Mouse (Mus musculus) C2C12 (cell line): ENCODE data around the gene Tmem30c.

Source experiments
- CTCF ChIP-seq: IDR thresholded peaks from one replicate; pipeline ENCODE4 v1.5.1; 2011; ENCODE audit not compliant: control insufficient read depth, insufficient read depth, insufficient read length
- MYOG ChIP-seq: IDR thresholded peaks from one replicate; pipeline ENCODE4 v1.6.1; 2011; ENCODE audit not compliant: control insufficient read depth, insufficient read length; ENCODE audit errors: extremely low read depth
- USF1 ChIP-seq: IDR thresholded peaks from one replicate; pipeline ENCODE4 v1.6.1; 2011; ENCODE audit warnings: low read depth, mild to moderate bottlenecking, control low read depth, moderate library complexity

DNA sequence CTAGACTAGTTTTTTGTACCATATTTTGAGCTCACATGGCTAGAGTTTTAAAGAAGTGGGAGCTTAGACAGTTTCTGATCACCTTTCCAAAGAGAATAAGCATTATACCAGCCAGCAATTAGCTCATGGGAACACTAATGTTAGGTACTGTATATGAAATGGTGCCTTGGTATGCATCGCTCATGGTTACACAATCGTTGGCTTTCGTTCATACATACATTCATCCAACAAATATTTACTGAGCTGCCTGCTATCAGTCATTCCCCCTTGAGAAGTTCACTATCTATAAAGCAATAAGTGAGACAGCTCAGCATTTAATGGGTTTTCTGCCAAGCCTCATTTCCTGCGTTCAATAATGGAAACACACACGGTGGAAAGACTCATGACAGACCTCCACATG lies 66.2 kb downstream of the Tmem30c start:
- TF ChIP-seq USF1 (no peak), CTCF (no peak), MYOG (no peak)
